Mouse (Mus musculus) lung, postnatal 36 days (tissue): ENCODE results near the gene Arhgap28.

Source experiments
- DNase-seq: peaks from one replicate; pipeline ENCODE4 v3.0.0; 2022; ENCODE audit warnings: mixed read lengths

The Arhgap28 gene

DNA sequence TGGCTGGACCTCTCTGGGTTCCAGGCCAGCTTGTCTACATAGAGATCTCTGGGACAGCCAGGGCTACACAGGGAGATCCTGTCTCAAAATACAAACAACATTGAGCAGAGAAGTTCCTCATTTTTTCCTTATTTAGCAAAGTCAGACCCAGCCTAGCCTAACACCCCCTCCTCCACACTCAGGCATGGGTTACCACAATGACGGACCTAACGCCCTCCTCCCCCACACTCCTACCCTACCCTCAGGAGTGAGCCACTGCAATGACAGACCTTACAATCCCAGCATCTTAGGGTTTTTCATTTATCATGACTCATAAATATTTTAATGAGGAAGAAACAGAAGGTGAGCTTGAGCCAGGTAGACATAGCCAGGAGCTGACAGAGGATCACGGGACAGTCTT lies 73.0 kb downstream of the Arhgap28 start:
- DNase-seq, result no peak

DNA sequence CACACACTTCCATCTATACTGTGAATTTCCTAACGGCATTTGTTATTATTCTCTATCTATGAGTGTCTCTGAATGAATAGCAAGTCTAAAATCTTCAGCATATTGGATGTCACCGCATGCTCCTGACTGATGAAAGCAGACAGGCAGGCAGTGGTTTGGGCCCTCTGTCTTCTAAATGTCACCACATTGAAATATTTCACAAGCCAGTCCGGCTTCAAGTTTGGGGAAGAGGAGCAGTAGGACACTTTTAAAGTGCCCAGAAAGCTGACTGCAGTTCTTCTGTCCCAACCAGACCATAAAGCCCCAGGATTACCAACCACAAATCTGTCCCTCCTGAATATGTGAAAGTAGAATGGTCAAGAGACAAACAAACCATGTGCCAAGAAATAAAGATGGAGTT lies 73.5 kb downstream of the Arhgap28 start:
- DNase-seq, result no peak

DNA sequence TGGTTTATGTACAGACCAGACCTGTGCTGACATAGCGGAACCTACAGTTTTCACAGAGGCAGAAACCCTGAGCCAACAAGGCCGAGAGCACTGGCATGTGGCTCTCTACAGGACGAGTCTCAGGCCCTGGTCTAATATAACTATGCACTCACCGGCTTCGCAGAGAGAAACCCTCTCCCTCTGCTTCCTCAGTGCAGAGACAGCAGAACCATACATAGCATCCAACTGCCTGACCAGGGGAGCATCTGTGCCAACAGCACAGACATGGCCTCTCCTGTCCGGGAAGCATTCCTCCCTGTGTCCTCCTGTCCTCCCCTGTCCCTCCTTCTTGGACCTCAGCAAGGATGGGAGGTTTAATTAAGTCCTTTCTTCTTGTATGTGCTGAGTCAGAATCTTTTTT lies 75.6 kb downstream of the Arhgap28 start:
- no peak for DNase-seq

DNA sequence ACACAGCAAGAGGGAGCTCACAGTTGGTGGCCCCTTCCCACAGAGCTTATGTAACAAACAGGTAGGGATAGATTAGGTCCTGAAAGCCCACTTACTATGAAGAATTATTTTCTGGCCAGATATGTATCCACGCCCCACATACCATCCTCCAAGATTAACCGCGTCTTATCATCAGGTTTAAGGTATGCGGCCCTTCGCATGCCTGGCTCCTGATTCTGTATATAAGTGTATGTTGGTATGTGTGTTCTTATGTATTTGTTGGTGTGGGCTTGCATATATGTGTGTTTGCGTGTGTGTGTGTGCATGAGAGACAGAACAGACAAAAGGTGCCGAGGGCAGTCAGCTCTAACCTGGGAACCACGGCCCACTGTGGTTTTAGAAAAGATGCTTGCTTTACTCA lies 76.1 kb downstream of the Arhgap28 start:
- DNase-seq, result peak; percentile 28

DNA sequence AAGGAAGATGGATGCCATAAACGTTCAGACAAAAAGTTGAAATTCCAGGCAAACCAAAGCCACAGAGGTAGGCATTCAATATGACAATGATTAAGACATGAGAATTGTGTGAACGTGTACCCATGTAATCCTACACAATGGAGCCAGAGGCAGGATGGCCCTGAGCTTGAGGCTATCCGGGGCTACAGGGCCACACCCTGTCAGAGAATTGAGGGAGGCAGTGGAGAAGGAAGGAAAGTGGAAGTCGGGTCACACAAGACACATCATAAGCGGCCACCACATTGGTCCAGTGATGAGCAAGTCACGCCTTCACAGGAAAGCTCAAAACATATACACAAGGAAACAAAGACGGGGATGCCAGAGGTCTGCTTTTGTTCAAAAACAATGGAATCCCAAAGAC lies 84.0 kb downstream of the Arhgap28 start:
- DNase-seq, result no peak

DNA sequence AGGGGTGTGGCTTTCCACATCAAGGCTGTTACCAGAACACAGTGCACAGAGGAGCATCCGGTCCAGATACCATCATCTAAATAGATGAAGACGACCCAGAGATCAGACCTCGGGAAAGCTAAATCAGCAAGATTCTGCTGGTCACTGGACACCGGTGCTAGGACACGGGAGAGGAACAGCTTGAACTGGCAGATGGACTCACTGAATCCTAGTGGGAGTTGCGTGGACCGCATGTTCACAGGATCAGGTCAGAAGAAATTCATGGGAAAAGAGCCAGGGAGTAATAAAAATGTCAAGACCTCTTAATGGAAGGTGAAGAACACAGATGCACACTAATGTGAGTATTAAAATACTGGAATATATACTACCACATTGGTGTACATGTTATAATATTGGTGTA lies 85.7 kb downstream of the Arhgap28 start:
- no peak for DNase-seq

DNA sequence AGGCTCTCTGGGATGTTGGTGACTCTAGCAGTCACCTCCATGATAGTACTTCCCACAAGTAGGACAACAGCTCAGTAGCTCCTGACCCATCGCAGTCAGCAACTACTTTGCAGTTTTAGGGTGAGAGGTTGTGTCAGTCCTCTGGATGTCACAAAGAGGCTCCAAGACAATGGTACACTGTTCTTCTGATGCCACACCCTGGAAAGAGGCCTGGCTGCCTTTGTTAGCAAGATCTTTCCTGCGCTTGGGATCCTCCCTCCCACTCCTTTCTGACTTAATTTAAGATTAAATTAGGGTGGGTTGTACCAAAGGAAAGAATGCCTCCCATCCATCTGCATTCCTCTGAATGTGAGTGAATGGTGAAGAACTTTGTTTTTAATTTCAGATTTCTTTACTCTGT lies 87.0 kb downstream of the Arhgap28 start:
- no peak for DNase-seq

DNA sequence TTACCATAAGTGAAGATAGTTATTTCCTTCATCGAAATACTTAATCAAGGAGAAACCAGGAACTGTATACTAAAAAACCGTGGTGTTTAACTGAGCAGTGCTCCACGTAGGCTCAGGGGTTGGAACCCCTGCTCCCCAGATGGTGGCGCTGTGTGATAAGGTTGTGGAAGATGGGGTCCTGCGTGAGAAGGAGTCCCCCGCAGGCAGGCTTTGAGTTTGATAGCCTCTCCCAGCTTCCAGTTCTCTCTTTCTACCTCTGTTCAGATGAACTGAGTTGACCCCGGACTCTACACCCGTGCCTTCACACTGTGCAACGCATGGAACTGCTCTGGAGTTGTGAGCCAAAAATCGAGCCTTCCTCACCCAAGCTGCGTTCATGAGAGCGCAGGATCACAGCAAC lies 91.3 kb downstream of the Arhgap28 start:
- peak; percentile 41 for DNase-seq

DNA sequence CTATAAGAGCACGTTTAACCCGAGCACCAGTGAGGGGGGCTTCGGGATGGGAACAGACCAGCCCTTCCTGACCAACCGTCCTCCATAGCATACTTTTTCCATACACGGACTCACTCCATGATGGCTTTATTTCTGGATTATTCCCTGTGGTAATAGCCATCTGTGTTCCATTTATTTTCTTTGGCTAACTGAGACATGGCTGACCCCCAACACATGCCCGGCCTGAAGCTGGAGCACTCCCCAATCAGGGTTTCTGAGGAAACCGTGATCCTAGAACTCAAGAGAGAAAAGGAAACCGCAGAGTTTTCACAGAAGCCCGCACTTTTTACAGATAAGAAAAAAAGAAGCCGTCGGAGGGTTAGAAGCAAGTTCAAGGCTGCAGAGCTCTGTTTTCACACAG lies 91.9 kb downstream of the Arhgap28 start:
- DNase-seq, result no peak

DNA sequence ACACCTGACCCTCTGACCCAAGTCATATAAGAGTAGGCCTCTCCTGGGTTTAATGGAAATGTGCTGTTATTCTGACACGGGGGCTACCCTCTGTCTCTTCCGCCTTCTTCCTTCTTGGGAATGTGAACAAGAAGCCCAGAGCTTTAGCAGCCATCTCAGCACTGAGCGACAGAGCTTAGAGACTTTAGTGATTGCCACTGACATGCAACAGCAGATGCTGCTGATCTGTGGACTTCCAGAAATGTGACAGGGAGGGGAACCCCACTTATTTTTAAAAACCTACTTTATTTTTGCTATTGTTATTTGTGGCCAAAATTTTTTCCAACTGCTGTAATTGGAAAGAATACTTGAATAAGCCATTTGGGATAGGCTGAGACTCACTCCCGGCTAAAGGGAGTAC lies 95.4 kb downstream of the Arhgap28 start:
- no peak for DNase-seq

DNA sequence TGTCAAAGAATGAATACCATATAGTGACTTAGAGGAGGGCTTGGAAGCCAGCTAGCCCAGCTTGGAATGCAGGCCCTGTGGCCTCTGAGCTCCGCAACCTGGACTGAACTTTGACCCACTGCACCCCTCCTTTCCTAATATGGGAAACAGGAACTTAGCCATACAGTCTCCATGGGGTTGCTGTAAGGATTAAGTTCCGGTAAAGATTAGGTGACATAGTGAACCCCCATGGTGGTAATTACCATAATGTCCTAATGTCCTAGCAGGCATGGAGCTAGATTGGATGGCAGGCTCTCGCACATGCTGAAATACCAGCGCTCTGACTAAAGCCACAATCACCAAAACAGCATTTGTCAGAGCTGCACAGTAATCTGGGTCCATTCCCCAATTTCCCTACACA lies 95.8 kb downstream of the Arhgap28 start:
- no peak for DNase-seq

DNA sequence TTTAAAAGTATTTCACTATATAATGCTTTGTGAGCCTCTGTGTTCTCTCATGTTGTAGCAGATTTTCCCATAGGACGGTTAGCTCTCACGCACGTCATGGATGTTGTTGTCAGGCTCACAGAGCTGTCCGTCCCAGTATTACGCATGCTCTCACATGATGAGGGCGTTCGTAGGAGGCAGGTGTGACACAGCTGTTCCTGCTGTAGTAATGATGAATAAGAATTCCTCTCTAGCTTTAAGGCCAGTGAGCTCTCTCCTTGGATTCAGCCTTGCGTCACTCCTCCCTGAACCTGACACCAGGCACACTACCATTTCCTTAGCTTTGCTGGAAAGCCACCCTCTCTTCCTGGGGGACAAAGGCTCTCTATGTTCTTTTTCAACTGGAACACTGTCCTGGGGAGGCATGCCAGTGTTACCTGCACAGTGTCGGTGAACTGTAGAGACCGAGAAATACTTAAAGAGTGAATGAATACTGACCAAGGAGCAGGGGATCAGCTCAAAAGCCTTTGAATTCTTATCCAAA lies 96.3 kb downstream of the Arhgap28 start:
- no peak for DNase-seq

DNA sequence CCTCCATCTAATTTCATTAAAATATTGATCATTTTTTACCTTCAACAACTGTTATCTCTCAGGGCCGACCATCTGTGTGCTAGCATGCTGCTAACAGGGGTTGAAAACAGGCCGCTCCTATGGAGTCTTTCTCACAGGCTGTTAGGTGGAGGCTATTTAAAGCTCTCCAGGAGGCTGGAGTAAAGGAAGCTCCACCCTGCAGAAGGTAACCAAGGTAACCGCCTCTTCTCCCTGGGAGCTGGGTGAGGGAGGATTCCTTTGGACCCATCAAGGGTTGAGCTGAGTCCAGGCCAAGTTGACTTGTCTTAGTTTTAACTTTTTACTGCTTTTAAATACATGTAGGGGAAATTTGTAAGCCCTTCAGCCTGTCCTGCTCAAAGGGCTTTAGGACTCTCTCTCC lies 97.7 kb downstream of the Arhgap28 start:
- no peak for DNase-seq

DNA sequence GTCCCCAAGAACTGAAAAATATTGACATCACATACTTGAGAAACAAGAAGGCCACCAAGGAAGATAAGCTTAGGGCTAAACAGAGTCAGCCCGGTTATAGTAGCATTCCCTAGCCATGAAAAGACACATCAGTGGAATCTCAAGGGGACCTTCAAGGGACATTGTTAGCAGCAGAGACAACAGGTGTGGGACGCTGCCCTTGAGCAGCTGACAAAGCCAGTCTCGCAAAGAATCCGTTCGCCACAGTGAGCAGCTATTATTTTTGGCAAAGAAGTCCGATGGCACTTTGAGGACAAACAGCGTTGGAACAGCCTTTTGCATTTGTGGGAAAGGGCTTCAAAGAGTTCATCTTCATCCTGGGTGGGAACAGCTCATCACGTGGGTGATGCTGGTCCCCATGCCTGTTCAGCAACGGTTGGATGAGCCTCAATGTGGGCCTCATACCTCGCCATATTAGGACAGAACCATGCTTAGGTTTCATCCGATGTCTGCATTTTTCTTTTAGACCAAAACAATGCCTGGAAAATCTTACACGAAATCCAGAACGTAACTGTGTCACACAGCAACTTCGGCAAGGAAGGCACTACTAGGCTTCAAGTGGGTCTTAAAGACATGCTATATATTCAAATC lies 99.5 kb downstream of the Arhgap28 start:
- DNase-seq, result no peak

DNA sequence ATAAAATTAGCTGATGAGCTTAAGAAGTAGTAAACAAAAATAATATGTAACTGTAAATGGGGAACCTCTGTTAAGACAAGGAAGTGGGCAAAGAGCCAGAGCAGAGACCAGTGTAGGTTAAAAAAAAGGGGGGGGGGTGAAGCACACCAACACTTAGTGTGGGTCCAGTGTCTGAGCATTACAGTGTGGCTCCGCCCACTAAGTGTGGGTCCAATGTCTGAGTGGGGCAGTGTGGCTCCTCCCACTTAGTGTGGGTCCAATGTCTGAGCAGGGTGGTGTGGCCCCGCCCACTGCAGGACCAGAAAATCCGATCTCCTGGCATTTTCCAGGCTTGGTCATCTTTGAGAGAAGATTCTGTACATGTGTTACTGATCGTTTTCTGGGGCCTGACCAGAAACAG lies 101.1 kb downstream of the Arhgap28 start:
- DNase-seq, result no peak

DNA sequence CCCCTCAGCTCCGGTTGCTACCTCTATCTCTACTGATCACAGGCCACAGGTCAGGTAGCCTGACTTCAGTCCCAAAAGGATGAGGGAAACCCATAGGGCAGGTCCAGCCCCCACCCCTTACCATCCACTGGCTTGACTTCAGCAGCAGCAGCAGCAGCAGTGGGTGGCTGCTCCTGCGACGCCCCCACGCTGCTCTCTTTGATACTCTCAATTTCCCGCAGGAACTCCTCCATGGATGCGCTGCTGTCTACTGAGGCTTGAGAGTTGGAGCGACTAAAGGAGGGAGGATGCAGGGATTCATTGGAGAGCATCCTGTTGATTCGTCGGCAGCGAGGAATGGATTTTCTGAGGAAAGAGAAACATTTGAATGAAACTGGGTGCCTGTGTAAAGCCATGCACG lies 102.8 kb downstream of the Arhgap28 start:
- DNase-seq, result no peak

DNA sequence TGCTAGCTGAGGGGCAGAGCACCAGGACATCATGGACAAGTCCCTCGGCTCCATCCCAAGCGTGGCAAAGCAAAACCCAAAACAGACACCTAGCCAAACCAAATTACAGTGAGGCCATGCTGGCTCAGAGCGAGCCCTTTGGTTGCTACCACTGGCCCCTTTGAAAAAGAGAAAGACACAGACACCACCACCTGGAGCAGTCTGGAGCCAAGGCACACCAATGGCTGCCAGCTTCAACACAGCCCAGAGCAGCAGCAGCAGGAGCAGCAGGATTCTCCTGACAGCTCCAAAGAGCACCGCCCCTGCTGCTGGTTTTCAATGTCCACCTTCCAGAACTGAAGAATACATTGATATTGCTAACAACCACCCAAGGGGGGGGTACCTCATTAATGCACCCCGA lies 104.5 kb downstream of the Arhgap28 start:
- DNase-seq, result no peak

DNA sequence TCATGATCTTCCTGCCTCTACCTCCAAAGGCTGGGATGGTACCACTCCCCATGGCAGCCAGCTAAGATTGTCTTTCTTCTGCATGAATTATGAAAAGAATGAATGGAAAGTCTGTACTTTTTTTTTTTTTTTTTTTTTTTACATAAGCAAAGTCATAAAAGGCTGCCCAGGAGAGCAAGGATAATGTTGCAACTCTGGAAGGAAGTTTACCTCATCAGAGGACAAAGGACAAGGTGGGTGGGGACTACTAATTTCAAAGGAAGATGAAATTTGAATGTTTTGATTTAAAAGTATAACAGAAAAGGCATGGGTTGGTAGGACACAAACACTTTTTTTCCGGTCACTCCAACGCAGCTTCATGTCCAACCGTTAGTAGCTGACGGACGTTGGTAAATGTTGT lies 107.5 kb downstream of the Arhgap28 start:
- DNase-seq, result no peak

DNA sequence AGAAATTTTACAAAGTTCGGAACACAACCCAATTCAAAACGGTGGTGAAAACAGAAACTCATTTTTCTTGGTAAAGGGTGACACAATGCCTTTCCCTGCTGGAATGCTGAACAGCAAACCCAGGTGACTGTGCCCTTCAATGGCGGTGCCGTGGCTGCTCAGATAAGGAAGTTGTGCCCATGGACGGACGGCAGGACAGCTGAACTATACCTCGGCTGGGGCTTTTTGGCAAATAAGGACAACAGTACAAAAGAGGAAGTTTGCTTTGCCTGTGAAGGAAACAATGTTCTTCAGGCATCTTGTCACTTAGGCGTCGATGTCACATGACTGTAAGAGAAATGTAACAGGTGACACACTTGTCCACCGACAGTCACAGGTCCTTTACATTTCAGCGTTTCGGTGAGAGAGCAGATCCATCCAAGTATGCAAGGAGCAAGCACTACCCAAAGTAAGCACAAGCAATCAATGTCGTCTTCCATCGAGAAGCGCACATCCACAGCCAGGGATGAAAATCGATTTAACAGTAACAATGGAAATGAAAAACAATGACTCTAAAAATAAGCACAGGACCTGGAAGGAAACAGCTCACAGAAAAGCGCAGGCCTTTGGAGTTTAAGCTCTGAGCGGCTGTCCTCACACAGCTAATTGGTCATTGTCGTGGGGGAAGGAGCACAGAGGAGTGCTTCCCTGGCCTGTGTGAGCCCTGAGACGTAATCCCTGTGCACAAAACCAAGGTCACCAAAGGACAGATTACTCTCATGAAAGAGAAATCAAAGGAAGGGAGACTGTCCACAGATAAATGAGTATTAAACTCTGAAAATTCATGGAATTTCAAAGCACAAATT lies 114.2 kb downstream of the Arhgap28 start:
- DNase-seq, result no peak

DNA sequence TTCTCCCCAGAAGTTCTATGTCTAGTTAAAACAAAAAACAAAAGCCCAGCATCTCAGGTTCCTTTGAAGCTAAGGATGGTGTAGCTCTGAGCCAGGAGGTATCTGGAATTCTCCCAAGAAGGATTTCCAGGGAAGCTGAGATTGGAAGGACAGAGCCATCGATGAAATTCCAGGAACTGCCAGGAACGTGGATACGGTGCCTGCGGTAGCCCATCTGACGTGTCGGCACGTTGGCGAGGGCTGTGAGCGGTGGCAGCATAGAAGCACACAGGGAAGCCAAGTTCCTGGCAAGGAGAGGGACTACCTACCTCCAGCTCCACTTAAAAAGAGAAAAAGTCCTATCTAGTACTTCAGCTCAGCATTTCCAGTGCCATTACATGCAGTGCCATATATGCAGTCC lies 115.8 kb downstream of the Arhgap28 start:
- no peak for DNase-seq

DNA sequence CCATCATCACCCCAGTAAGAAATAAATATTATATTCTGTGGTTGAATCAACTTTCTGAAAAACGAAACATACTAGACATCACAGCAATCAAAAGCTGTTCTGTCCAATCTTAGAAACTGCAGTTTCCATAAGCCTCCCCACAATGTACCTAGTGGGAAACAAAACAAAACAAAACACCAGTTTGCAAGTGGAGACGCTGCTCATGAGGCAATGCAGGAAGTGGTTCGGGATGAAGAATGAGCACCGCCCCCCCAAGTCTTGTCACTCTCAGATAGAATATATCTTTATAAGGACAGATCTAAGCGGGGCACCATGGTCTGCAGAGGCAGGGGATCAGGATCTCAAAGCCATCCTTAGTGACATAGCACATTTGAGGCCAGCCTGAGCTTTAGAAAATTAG lies 117.6 kb downstream of the Arhgap28 start:
- DNase-seq, result no peak

DNA sequence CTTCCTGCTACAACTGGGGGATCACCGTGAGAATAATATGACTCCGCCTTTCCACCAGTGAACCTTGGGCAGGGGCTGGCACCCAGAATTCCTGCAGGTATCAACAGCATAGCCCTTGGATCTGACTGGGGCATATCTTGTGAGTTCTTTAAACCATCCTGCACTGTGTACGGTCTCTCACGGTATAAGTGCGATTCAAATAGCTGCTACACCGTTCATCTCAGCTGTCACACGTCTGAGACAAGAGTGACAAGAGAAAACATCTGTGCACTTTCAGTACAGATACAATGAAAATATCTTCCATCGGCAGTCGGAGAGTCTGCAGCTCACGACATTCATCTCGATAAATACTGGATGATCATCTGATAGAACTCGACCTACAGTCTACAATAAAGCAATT lies 126.3 kb downstream of the Arhgap28 start:
- DNase-seq, result no peak

DNA sequence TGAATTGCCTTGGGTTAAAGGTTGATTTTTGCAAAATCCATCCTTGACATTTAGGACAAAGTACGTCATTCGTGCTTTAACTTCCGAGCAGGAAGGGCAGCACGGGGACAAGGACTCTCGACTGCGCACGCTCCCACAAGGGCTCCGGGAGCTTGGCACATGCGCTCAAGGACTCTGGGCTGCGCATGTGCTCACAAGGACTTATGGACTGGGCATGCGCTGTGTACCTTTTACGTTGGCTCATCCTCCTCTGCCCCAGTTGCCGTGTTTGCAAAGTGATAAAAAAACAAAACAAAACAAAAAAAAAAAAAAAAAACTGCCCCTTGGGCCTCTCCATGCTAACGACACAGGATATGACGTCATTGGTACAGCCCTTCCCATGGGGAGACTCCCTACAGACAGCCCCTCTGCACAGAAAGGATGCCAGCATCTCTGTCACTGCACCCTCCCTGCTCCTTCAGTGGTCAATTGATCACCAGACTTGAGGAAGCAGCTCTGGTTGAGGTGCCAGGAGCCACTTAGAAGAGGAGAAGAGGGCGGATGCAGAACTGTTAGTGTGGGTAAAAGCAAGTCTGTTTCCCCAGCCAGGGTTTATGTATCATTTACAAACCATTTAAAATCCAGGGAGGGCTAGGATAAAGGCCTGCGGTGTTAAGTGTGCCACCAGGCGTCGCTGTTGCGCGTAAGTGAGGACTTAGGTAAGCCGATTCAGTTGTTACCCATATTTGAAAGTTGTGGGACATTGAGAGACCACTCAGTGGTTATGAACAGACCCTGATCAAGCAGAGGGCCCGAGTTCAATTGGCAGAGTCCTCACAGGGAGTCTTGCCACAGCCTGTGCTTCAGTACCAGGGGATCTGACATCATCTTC lies 134.0 kb downstream of the Arhgap28 start:
- DNase-seq, result peak; percentile 75
